Mouse (Mus musculus): ENCODE measurements around the gene Sh2b2.

Sh2b2 gene

GRCm38 (mm10) chr5:136179594-136179993 lies 66.8 kb downstream of the Sh2b2 start:
- DNase-seq = no peak

- peak; percentile 61 for DNase-seq
Observed at GRCm38 (mm10) chr5:136173606-136174463, 72.5 kb downstream of the Sh2b2 start.

- no peak for DNase-seq
Observed at GRCm38 (mm10) chr5:136172939-136173338, 73.4 kb downstream of the Sh2b2 start.

- peak; percentile 15 for DNase-seq
Observed at GRCm38 (mm10) chr5:136171363-136172341, 74.7 kb downstream of the Sh2b2 start.

- DNase-seq = peak; percentile 68
Observed at GRCm38 (mm10) chr5:136170512-136171362, 75.6 kb downstream of the Sh2b2 start, which contains the start of gene Orai2. Gene Orai2, minus strand, starts transcription at chr5:136170713.

- DNase-seq = peak; percentile 31
Observed at GRCm38 (mm10) chr5:136169626-136170511, 76.5 kb downstream of the Sh2b2 start.
